Mouse (Mus musculus) hindbrain, postnatal 0 days (tissue): Measurements from ENCODE around the gene Eif2d. TPM values are rescaled to one million over a fixed set of nuclear protein-coding genes. Genes with fewer than 3 reads are reported as not detected.

Source experiments
- ATAC-seq: fragments of 200-750 bp; cut with Nextera tagmentation; 2 replicates; pipeline ENCODE4 v1.8.0; 2017; ENCODE audit warnings: mild to moderate bottlenecking, moderate TSS enrichment, moderate library complexity
- DNase-seq: peaks from one replicate; pipeline ENCODE4 v3.0.0-alpha.2; 2015; ENCODE audit warnings: low spot score
- H3K27ac ChIP-seq: fragments of 300-500 bp; sonication (generic); 2 replicates; pipeline ENCODE4 v1.5.1; 2014; ENCODE audit warnings: mild to moderate bottlenecking
- H3K27me3 ChIP-seq: fragments of 300-500 bp; sonication (generic); 2 replicates; pipeline ENCODE4 v1.6.1; 2014; ENCODE audit warnings: low read length, mixed read lengths; ENCODE audit not compliant: insufficient read depth
- H3K36me3 ChIP-seq: fragments of 300-500 bp; sonication (generic); 2 replicates; pipeline ENCODE4 v1.6.1; 2014; ENCODE audit warnings: low read length, mixed read lengths; ENCODE audit not compliant: insufficient read depth
- H3K4me1 ChIP-seq: fragments of 300-500 bp; sonication (generic); 2 replicates; pipeline ENCODE4 v1.6.1; 2014; ENCODE audit warnings: antibody characterized with exemption, low read length, mixed read lengths; ENCODE audit not compliant: insufficient read depth
- H3K4me2 ChIP-seq: fragments of 300-500 bp; sonication (generic); 2 replicates; pipeline ENCODE4 v1.6.1; 2014; ENCODE audit warnings: low read depth, mild to moderate bottlenecking, low read length, moderate library complexity, mixed read lengths
- H3K4me3 ChIP-seq: fragments of 300-500 bp; sonication (generic); 2 replicates; pipeline ENCODE4 v1.5.1; 2014; ENCODE audit warnings: low read length
- H3K9ac ChIP-seq: fragments of 300-500 bp; sonication (generic); replicated peaks from 2 replicates; pipeline ENCODE4 v1.6.1; 2014; ENCODE audit warnings: mild to moderate bottlenecking, low read length, moderate library complexity, mixed read lengths
- H3K9me3 ChIP-seq: fragments of 300-500 bp; sonication (generic); 2 replicates; pipeline ENCODE4 v1.6.1; 2016; ENCODE audit warnings: low read length, mixed read lengths
- CTCF ChIP-seq: IDR thresholded peaks from 2 replicates; pipeline ENCODE4 v1.5.1; 2016; ENCODE audit warnings: antibody characterized with exemption, control low read depth, low read depth
- WGBS: fragments of 180-500 bp; shearing (Covaris S2); extraction: QIAGEN DNeasy Blood & Tissue Kit; methylation state at CpG from one replicate; pipeline ENCODE4 v1.1.7; 2014; 5-methylcytosine and 5-hydroxymethylcytosine counted together
- polyA plus RNA-seq: library from polyadenylated mRNA; unstranded; fragments of >200 nt; fragmentation: Nextera tagmentation; extraction: Ambion mirVana; gene quantifications from 2 replicates; pipeline ENCODE4 v1.2.1, GENCODE M21; 2015
- total RNA-seq: library from RNA; depleted of rRNA; stranded (reverse); fragments of >200 nt; gene quantifications from 2 replicates; pipeline ENCODE4 v1.2.3, GENCODE M21; 2014

The Eif2d gene
- total and polyA plus RNA-seq, 2 experiments from 2014 or later = 38.1 to 42.8 TPM

DNA sequence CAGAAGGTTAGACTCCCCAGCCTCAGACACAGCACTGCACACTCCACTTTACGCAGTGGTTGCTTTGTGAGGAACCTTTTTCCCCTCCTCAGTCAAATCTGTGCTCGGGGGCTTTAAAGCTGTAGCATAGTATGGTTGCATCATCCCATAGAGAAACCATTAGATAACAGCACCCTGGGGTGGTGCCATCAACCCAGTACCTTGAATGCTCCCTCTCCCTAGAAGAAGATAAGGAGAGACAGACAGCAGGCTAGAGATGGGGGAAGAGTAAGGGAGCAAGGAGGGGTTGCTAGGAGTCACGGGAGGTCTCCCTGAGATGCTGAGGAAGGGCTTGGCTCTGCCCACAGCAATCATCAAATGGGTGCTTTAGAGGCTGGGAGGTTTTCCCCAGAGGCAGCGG is 48.4 kb downstream of the Eif2d start:
- H3K27ac ChIP-seq = no peak overlapping the region
- WGBS = 84% methylated on average over 4 of the region's 4 CpGs
- H3K27me3 ChIP-seq = no peaks in the 10 kb centered on the region
- H3K9ac ChIP-seq = no peak overlapping the region
- no peaks in the 10 kb centered on the region for H3K36me3 ChIP-seq
- ATAC-seq = no peak
- H3K9me3 ChIP-seq = no peaks in the 10 kb centered on the region
- H3K4me2 ChIP-seq = no peak overlapping the region
- H3K4me1 ChIP-seq = no peaks in the 10 kb centered on the region
- no peak for TF ChIP-seq CTCF
- H3K4me3 ChIP-seq = no peak overlapping the region
- DNase-seq = no peak

DNA sequence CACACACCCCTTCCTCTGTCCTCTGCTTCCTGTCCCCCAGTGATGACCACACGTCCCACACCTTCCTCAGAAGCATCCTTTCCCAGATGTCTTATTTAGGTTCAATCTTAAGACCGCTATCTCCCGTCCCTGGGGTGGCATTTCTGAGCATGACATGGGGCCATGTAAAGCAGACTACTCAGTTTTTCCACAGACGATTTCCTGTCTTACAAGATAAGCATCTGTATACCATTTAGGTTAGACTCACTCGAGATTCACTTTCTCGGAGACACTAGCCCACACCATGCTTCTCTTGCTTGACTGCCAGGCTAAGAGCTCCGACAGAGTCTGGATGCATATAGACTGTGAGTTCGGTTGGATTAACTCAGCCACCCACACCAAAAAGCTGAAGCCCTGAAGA is 51.5 kb downstream of the Eif2d start:
- no peak for ATAC-seq
- 78% methylated on average over 8 of the region's 8 CpGs for whole genome bisulfite sequencing
- no peak for TF ChIP-seq CTCF

DNA sequence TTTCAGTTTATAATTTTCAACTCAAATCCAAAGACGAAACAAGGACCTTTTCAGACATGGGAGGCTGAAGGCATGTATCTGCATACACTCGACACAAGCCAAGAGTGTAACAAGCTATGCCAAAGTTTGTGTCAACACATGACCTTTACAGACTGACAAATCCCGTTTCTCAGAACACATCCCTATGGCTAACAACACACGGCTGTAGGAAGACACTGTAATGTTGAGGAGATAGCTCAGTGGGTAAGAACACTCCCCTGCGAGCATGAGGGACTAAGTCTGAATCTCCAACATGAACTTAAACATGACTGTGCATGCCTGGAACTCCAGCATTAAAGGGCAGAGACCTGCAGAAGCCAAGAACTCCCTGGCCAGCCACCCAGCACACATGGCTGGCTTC is 53.4 kb downstream of the Eif2d start:
- Histone ChIP-seq H3K27ac (no peak overlapping the region), H3K9ac (no peak overlapping the region), H3K4me2 (no peak overlapping the region), H3K27me3 (no peaks in the 10 kb centered on the region), H3K4me3 (no peak overlapping the region), H3K36me3 (no peaks in the 10 kb centered on the region), H3K9me3 (no peaks in the 10 kb centered on the region), H3K4me1 (peaks cover 4% of the 10 kb centered on the region; the same call in 1 of the 2 replicates)
- ATAC-seq (no peak), DNase-seq (no peak)
- WGBS = 88% methylated on average over 5 of the region's 5 CpGs
- no peak for TF ChIP-seq CTCF

More for the DNA sequence above, 51.5 kb downstream of the Eif2d start:
- no peak overlapping the region for H3K9ac ChIP-seq
- no peaks in the 10 kb centered on the region for H3K36me3 ChIP-seq
- no peaks in the 10 kb centered on the region for H3K9me3 ChIP-seq
- H3K4me2 ChIP-seq = no peak overlapping the region
- H3K27ac ChIP-seq = no peak overlapping the region
- H3K4me1 ChIP-seq = peaks cover under 1% of the 10 kb centered on the region; the same call in 1 of the 2 replicates
- no peak for DNase-seq
- no peaks in the 10 kb centered on the region for H3K27me3 ChIP-seq
- no peak overlapping the region for H3K4me3 ChIP-seq

DNA sequence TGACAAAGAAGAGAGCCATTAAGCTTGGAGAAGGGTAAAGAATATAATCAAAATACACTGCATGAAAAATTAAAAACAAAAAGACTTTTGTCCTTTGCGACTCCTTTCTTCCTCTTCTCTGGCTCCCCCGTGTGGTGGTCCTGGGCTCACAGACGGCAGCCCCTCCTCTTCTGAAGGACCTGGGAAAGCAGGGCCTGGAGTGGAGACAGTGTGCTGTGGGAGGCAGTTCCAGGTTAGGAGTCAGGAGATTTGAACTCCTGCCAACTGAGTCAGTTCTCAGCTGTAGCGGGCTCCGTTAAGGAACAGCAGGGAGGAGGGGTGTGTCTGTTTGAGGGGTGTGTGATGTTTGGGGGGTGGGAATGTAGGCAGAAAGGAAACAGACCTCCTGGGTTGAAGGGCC is 54.5 kb downstream of the Eif2d start:
- Histone ChIP-seq H3K9ac (no peak overlapping the region), H3K27ac (no peak overlapping the region), H3K4me3 (no peak overlapping the region), H3K36me3 (no peaks in the 10 kb centered on the region), H3K4me2 (no peak overlapping the region), H3K9me3 (no peaks in the 10 kb centered on the region), H3K27me3 (no peaks in the 10 kb centered on the region), H3K4me1 (peaks cover 4% of the 10 kb centered on the region; the same call in 1 of the 2 replicates)
- peak; percentile 81 for DNase-seq
- 4% methylated on average over 5 of the region's 5 CpGs for WGBS
- peak; percentile 39 for ATAC-seq
- peak; percentile 80 for TF ChIP-seq CTCF

DNA sequence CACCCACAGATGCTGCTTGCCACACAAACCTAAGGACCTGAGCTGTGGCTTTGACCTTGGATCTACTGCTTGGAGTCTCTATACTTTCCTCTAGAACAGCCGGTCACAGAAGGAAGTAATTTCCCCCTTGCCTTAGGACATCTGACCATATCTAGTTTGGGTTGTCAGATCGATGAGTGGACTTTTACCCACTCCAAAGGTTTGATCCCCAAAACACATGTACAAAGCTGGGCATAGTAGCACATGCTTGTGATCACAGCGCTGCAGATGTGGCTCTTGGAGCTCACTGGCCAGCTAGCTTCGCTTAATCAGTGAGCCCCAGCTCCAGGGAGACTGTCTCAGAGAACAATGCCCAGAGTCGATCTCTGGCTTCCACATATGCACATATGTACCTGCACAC is 55.1 kb downstream of the Eif2d start:
- no peak for ATAC-seq

DNA sequence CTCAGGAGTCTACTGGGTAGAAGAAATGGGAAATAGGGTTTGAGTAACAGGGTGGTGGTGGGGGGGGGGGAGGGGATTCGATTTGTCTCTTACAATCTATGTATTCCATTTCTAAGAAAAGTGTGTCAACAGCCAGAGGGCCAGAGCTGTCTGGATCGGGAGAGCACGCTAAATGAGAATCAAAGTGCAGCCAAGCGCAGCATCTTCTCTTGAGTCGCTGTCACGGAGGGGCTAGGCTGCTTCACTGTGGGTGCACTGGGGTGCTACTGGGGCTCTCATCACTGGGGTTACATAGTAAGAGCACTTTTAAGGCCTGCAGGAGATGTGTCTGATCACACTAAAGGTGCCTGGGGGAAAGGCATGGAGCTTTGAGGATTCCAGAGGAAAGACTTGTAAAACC is 55.8 kb downstream of the Eif2d start:
- Histone ChIP-seq H3K27me3 (no peaks in the 10 kb centered on the region), H3K27ac (no peak overlapping the region), H3K4me2 (no peak overlapping the region), H3K4me1 (peaks cover 7% of the 10 kb centered on the region; the same call in 1 of the 2 replicates), H3K9me3 (no peaks in the 10 kb centered on the region), H3K9ac (no peak overlapping the region), H3K36me3 (no peaks in the 10 kb centered on the region), H3K4me3 (no peak overlapping the region)
- 56% methylated on average over 6 of the region's 6 CpGs for WGBS
- no peak for TF ChIP-seq CTCF
- DNase-seq (no peak), ATAC-seq (no peak)

More for the DNA sequence above, 55.1 kb downstream of the Eif2d start:
- Histone ChIP-seq H3K4me1 (peaks cover 6% of the 10 kb centered on the region; the same call in 1 of the 2 replicates), H3K9me3 (no peaks in the 10 kb centered on the region), H3K27me3 (no peaks in the 10 kb centered on the region), H3K36me3 (no peaks in the 10 kb centered on the region), H3K27ac (no peak overlapping the region), H3K4me3 (no peak overlapping the region), H3K4me2 (no peak overlapping the region), H3K9ac (no peak overlapping the region)
- WGBS = 88% methylated on average over 5 of the region's 5 CpGs
- no peak for TF ChIP-seq CTCF
- DNase-seq = no peak

DNA sequence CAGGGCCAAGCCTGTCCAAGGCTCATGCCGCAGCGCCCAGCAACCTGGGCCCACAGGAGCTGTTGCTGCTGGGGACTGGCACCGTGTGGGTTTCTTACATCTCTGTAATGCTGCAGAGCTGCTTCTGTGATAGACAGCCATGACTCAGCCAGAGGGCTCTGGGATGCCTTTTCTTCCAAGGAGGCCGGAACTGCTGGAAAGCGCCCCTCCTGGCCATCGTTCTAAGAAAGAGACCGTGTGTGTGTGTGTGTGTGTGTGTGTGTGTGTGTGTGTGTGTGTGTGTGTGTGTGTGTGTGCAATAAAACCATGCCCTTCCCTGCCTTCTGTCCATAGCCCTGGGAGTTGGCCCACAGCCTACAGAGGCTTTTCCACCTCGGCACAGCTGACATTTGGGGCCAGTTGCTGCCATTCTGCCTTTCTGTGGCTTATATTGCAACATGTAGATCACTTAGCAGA is 57.0 kb downstream of the Eif2d start:
- peak; percentile 75 for DNase-seq
- peak overlapping the region; percentile 63 for H3K27ac ChIP-seq
- 32% methylated on average over 8 of the region's 8 CpGs for WGBS

More for the DNA sequence above, 57.0 kb downstream of the Eif2d start:
- peak; percentile 57 for TF ChIP-seq CTCF
- Histone ChIP-seq H3K4me1 (peaks cover 7% of the 10 kb centered on the region; the same call in 1 of the 2 replicates), H3K4me3 (no peak overlapping the region), H3K27me3 (no peaks in the 10 kb centered on the region), H3K9me3 (no peaks in the 10 kb centered on the region), H3K36me3 (no peaks in the 10 kb centered on the region), H3K9ac (no peak overlapping the region), H3K4me2 (no peak overlapping the region)
- peak; percentile 77 for ATAC-seq
